Mouse (Mus musculus) heart, embryonic 13.5 days (tissue): Measurements from ENCODE around the gene Trpm8. TPM values are rescaled to one million over a fixed set of nuclear protein-coding genes. Genes with fewer than 3 reads are reported as not detected.

ENCODE experiments used
- ATAC-seq: fragments of 200-750 bp; cut with Nextera tagmentation; 2 replicates; pipeline ENCODE4 v1.8.0; 2017; ENCODE audit warnings: moderate TSS enrichment; ENCODE audit not compliant: insufficient number of reproducible peaks, low FRiP score, low TSS enrichment; ENCODE audit errors: extremely low read depth
- H3K27ac ChIP-seq: fragments of 300-500 bp; sonication (generic); replicated peaks from 2 replicates; pipeline ENCODE4 v1.5.1; 2015; ENCODE audit warnings: moderate library complexity, mild to moderate bottlenecking, inconsistent platforms
- H3K27me3 ChIP-seq: fragments of 300-500 bp; sonication (generic); replicated peaks from 2 replicates; pipeline ENCODE4 v1.6.1; 2015; ENCODE audit warnings: mild to moderate bottlenecking, inconsistent platforms
- H3K36me3 ChIP-seq: fragments of 300-500 bp; sonication (generic); 2 replicates; pipeline ENCODE4 v1.6.1; 2015; ENCODE audit warnings: mild to moderate bottlenecking, inconsistent platforms
- H3K4me1 ChIP-seq: fragments of 300-500 bp; sonication (generic); 2 replicates; pipeline ENCODE4 v1.6.1; 2015; ENCODE audit warnings: inconsistent platforms
- H3K4me2 ChIP-seq: fragments of 300-500 bp; sonication (generic); 2 replicates; pipeline ENCODE4 v1.6.1; 2015; ENCODE audit warnings: inconsistent platforms, mild to moderate bottlenecking, moderate library complexity
- H3K4me3 ChIP-seq: fragments of 300-500 bp; sonication (generic); 2 replicates; pipeline ENCODE4 v1.5.1; 2015; ENCODE audit warnings: moderate library complexity, mild to moderate bottlenecking, inconsistent platforms
- H3K9ac ChIP-seq: fragments of 300-500 bp; sonication (generic); 2 replicates; pipeline ENCODE4 v1.6.1; 2015; ENCODE audit warnings: inconsistent platforms, mild to moderate bottlenecking, moderate library complexity
- H3K9me3 ChIP-seq: fragments of 300-500 bp; sonication (generic); 2 replicates; pipeline ENCODE4 v1.6.1; 2016; ENCODE audit warnings: inconsistent platforms
- WGBS: fragments of 180-500 bp; shearing (Covaris S2); methylation state at CpG from one replicate; pipeline ENCODE4 v1.1.7; 2015; ENCODE audit warnings: mixed read lengths; 5-methylcytosine and 5-hydroxymethylcytosine counted together
- polyA plus RNA-seq: library from polyadenylated mRNA; unstranded; fragments of >200 nt; fragmentation: Nextera tagmentation; extraction: Ambion mirVana; gene quantifications from 2 replicates; pipeline ENCODE4 v1.2.1, GENCODE M21; 2015

Gene Trpm8
- polyA plus RNA-seq, 1 experiment from 2014 or later: 0.03 TPM

DNA sequence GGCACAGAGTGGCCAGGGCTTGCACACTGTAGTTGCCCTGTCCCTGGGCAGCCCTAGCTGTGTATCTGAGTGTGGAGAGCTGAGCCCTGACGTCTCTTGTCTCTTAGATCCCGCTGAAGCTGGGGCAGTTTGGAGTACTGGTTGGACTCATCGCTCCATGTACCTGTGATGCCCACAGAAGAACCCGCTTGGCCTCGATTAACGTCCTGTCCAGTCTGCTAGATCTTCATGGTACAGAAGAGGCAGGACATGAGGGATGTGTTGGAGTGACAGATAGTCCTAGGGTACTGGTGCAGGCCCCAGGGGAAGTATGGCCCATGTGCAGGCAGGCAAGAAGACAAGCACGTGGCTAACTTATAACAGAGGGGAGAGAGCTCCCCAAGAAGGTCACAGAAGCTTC lies 27.9 kb upstream of the Trpm8 start:
- Histone ChIP-seq H3K4me1 (no peaks in the 10 kb centered on the region), H3K9ac (no peak overlapping the region), H3K36me3 (no peaks in the 10 kb centered on the region), H3K27ac (no peak overlapping the region), H3K4me3 (no peak overlapping the region), H3K4me2 (no peak overlapping the region), H3K27me3 (no peaks in the 10 kb centered on the region), H3K9me3 (peaks cover 95% of the 10 kb centered on the region)
- no peak for ATAC-seq
- WGBS: 72% methylated on average over 7 of the region's 7 CpGs

DNA sequence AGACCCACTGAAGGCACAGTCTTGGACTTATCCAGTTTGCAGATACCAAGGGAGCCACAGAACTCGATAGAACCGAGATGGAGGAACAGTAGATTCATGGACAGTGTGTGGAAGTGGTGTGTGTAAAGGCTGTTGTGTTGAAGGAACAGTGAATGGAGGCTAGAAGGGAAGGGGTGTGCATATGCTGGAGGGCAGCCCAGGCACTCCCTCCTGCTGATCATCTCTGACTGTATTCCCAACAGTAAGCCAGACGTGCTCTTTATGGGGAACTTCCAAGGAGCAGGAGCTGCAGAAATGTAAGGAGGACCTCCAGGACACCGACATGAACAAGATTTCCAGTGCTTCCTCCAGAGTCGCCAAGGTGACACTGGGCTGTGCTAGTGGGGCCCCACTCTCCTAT lies 27.4 kb upstream of the Trpm8 start:
- H3K27ac ChIP-seq: no peak overlapping the region

DNA sequence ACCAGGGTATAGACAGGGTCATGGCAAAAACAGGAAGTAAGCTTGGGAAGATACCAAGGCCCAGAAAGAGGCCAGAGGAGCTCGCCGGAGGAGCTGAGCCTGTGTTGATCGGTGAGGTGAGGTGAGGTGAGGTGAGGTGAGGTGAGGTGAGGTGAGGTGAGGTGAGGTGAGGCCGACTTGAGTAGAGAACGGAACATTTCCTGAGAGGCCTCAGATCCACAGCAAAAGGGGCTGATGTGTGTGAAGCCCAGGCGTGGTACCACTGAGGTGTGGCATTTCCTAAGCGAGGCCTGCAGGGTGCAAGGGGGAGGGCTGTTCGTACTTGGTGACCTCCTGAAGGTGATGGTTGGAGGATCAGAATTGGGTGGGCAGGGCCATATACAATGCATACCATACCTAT lies 24.4 kb upstream of the Trpm8 start:
- Histone ChIP-seq H3K4me1 (no peaks in the 10 kb centered on the region), H3K4me3 (no peak overlapping the region), H3K27me3 (no peaks in the 10 kb centered on the region), H3K9me3 (peaks cover 93% of the 10 kb centered on the region), H3K9ac (no peak overlapping the region), H3K4me2 (no peak overlapping the region), H3K36me3 (no peaks in the 10 kb centered on the region), H3K27ac (no peak overlapping the region)
- 66% methylated on average over 8 of the region's 8 CpGs for WGBS
- no peak for ATAC-seq

More for the DNA sequence above, 27.4 kb upstream of the Trpm8 start:
- 70% methylated on average over 5 of the region's 5 CpGs for WGBS
- Histone ChIP-seq H3K4me3 (no peak overlapping the region), H3K9ac (no peak overlapping the region), H3K4me2 (no peak overlapping the region), H3K9me3 (peaks cover 95% of the 10 kb centered on the region), H3K4me1 (no peaks in the 10 kb centered on the region), H3K27me3 (no peaks in the 10 kb centered on the region), H3K36me3 (no peaks in the 10 kb centered on the region)
- ATAC-seq: no peak

DNA sequence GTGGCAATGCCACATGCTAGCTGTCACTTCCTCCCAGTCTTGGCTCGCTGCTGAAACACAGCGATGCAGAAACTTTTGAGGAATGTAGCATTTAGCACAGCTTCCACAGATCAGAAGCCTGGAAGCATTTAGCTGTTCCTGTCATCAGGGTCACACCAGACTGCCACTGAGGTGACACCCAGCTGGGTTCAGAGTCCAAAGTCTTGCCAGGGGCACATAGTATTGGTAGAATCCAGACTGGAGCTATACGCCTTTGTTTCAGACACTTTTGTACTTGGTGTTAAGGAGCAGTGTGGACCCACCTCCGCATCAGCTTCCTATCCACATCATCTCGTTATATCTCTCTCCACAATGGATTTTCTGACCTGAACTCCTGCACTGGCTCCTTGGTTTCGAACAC lies 23.9 kb upstream of the Trpm8 start:
- Histone ChIP-seq H3K27ac (no peak overlapping the region), H3K4me1 (no peaks in the 10 kb centered on the region), H3K4me3 (no peak overlapping the region), H3K36me3 (no peaks in the 10 kb centered on the region), H3K27me3 (no peaks in the 10 kb centered on the region), H3K9ac (no peak overlapping the region), H3K9me3 (peaks cover 89% of the 10 kb centered on the region), H3K4me2 (no peak overlapping the region)
- ATAC-seq: no peak
- 59% methylated on average over 6 of the region's 6 CpGs for WGBS

DNA sequence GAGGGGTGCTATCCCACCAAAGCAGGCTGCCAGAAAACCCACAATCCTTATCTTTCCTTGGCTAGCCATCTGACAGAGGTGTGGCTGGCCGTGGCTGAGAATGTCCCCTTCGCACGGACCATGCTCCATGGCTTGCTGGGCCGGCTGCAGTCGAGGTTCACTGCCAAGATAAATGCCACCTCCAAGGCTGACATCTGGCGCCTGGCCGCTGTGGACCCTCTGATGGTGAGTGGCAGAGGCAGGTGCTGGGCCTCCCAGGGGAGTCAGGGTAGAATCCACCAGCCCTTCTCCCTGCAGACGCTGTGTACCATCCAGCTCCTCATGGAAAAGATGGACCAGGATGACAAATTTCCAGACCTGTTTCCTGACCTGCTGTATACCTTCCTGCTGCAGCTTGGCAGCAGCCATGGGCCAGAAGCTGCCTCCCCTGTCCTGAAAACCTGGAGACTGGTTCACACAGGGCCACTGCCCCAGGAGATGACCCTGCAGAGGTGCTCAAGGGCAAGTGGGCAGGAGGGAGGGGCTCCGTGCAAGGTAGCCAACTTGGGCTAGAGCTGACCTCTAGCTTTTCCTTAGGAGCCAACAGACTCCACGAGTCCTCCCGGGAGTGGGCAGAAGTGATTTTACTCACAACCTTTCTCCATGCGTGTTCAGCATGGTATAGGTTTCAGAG lies 22.5 kb upstream of the Trpm8 start:
- WGBS: 75% methylated on average over 12 of the region's 12 CpGs
- H3K9me3 ChIP-seq: peaks cover 75% of the 10 kb centered on the region

DNA sequence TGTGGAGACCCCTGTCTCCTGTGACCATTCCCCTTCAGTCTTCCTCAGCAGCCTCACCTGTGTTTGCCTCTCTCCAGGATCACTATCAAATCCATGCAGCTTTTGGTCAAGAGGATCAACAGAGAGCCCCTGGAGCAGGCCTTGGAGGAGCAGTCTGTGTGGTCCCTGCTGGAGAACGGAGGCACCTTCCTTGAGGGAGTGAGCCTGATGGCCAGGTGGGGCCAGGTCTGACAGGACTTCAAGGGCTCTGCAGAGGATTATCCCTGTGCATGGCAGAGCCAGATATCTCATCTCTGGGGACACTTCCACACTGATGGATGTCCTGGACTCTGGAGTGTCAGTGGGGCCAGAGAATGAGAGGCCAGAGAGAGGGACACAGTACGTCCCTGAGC lies 22.0 kb upstream of the Trpm8 start:
- H3K9me3 ChIP-seq: peaks cover 69% of the 10 kb centered on the region
- no peak overlapping the region for H3K4me2 ChIP-seq
- no peak overlapping the region for H3K9ac ChIP-seq
- WGBS: 55% methylated on average over 2 of the region's 2 CpGs
- no peak for ATAC-seq
- no peak overlapping the region for H3K4me3 ChIP-seq
- no peaks in the 10 kb centered on the region for H3K27me3 ChIP-seq
- H3K36me3 ChIP-seq: peaks cover 12% of the 10 kb centered on the region
- H3K27ac ChIP-seq: no peak overlapping the region
- H3K4me1 ChIP-seq: peaks cover 17% of the 10 kb centered on the region

More for the DNA sequence above, 22.5 kb upstream of the Trpm8 start:
- Histone ChIP-seq H3K9ac (no peak overlapping the region), H3K4me2 (no peak overlapping the region), H3K36me3 (peaks cover 7% of the 10 kb centered on the region), H3K27me3 (no peaks in the 10 kb centered on the region), H3K4me3 (no peak overlapping the region), H3K27ac (no peak overlapping the region), H3K4me1 (peaks cover 12% of the 10 kb centered on the region)
- ATAC-seq: no peak

DNA sequence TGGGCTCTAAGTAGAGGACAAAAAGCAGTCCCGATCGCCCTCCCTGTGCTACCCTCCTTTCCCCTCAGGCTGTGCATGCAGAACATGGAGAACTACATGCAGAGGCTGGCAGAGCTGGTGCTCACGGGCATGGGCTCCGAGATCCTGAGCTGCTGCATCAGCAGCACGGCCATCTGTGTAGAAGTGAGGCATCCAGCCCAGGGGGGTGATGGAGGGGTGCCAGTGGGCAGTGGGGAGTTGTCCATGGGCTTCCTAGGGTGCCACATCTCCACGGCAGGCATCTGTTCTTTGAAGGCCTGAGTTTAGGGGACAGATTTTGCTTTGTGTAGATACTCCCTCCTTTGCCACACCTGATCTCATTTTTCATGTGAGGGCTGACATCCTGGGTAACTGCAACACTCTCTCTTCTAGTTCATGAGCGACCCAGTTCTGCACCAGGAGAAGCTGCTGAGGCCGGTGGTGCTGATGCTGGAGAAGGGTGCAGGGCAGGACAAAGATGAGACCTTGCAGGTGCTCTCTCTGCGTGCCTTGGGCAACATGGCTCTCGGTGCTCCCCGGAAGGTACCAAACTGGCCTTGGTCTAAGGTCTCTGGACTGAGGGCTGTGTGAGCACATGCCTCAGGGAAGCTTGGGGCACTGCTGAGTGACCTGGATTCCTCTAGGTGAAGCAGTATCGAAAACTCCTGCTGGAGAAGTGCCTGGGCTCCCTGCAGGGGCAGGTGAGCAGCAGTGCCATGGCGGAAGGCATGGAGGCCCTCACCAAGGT lies 21.3 kb upstream of the Trpm8 start:
- no peak overlapping the region for H3K27ac ChIP-seq
- H3K36me3 ChIP-seq: peaks cover 19% of the 10 kb centered on the region
- no peak overlapping the region for H3K4me3 ChIP-seq
- peaks cover 62% of the 10 kb centered on the region for H3K9me3 ChIP-seq
- H3K9ac ChIP-seq: no peak overlapping the region
- ATAC-seq: no peak
- H3K4me1 ChIP-seq: peaks cover 17% of the 10 kb centered on the region
- no peak overlapping the region for H3K4me2 ChIP-seq
- H3K27me3 ChIP-seq: no peaks in the 10 kb centered on the region
- WGBS: 72% methylated on average over 13 of the region's 13 CpGs

DNA sequence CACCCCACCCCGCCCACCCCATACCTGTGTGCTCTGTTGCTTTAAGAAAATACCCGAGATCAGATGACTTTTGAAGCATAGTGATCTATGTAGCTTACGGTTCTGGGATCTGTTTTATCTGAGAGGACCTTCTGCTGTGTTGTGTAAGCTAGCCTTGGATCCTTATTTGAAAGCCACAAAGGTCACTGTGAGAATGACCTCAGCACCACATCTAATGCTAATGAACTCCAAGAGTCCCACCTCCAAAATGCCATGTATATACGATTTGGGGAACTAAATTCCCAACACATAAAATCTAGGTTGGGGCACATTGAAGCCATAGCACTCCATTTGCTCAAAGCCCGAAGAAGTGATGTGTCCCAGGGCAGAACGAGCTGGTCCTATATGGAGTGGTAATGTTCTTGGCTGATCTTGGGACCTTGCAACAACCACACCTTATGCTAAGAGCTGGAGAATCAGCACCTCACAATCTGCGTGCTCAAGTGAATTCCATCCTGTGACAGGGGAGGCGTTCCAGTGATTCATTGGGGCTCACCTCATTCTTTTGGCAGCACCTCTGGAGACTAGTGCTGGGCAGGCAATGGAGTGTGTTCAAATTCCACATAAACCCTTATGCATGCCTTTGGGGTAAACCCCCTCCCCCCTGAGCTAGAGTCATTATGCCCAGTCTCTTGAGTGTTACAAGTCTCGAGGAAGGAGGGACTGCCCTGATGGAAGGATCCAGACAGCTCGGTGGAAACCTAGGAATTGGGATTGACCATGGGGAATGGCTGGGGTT lies 20.4 kb upstream of the Trpm8 start:
- ATAC-seq: no peak
- Histone ChIP-seq H3K27me3 (no peaks in the 10 kb centered on the region), H3K4me1 (peaks cover 21% of the 10 kb centered on the region), H3K9ac (no peak overlapping the region), H3K4me2 (no peak overlapping the region), H3K9me3 (peaks cover 56% of the 10 kb centered on the region), H3K36me3 (peaks cover 28% of the 10 kb centered on the region), H3K27ac (no peak overlapping the region), H3K4me3 (no peak overlapping the region)
- WGBS: 68% methylated on average over 10 of the region's 10 CpGs

DNA sequence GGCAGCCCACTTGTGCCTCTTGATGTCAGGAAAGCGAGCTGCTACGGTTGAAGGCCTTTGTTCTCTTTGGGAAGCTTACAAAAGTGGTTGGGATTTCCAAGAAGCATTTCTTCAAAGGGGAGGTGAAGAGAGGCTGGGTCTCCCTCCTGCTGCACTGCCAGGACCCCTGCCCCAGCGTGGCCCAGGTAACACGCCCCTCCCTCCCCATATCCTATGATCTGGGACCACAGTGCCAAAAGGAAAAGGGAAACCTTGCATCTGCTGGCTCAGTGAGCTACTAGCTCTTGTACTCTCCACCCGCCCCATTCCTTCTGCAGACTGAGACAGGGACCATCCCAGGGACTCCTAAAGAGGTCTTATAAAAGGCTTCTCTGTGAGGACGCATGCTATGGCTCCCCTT lies 19.8 kb upstream of the Trpm8 start:
- H3K9ac ChIP-seq: no peak overlapping the region
- H3K4me3 ChIP-seq: no peak overlapping the region
- peaks cover 34% of the 10 kb centered on the region for H3K36me3 ChIP-seq
- 73% methylated on average over 6 of the region's 6 CpGs for WGBS
- ATAC-seq: no peak
- no peaks in the 10 kb centered on the region for H3K27me3 ChIP-seq
- no peak overlapping the region for H3K4me2 ChIP-seq
- H3K4me1 ChIP-seq: peaks cover 27% of the 10 kb centered on the region
- no peak overlapping the region for H3K27ac ChIP-seq
- H3K9me3 ChIP-seq: peaks cover 50% of the 10 kb centered on the region

DNA sequence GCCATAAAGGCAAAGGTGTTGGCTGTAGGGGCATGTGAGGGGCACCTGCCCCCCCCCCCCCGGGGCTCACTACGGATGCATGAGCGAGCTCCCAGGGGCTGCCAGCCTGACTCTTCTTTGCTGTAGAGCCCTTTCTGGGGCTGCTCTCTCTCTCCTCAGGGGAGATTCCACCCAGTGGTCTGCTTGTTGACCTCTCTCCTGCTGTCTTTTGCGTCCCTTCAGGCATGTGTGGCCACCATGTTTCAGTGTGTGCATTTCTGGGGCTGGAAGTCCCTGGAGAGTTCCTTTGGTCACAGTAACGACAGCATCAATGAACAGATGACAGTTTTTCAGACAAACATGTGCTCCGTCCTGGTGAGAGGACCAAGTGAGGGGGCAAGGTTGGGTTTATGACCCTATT lies 19.1 kb upstream of the Trpm8 start:
- no peak overlapping the region for H3K4me2 ChIP-seq
- no peak overlapping the region for H3K9ac ChIP-seq
- no peaks in the 10 kb centered on the region for H3K27me3 ChIP-seq
- peaks cover 30% of the 10 kb centered on the region for H3K4me1 ChIP-seq
- peaks cover 43% of the 10 kb centered on the region for H3K9me3 ChIP-seq
- H3K36me3 ChIP-seq: peaks cover 41% of the 10 kb centered on the region
- ATAC-seq: no peak
- WGBS: 64% methylated on average over 6 of the region's 6 CpGs
- no peak overlapping the region for H3K4me3 ChIP-seq
- H3K27ac ChIP-seq: no peak overlapping the region

DNA sequence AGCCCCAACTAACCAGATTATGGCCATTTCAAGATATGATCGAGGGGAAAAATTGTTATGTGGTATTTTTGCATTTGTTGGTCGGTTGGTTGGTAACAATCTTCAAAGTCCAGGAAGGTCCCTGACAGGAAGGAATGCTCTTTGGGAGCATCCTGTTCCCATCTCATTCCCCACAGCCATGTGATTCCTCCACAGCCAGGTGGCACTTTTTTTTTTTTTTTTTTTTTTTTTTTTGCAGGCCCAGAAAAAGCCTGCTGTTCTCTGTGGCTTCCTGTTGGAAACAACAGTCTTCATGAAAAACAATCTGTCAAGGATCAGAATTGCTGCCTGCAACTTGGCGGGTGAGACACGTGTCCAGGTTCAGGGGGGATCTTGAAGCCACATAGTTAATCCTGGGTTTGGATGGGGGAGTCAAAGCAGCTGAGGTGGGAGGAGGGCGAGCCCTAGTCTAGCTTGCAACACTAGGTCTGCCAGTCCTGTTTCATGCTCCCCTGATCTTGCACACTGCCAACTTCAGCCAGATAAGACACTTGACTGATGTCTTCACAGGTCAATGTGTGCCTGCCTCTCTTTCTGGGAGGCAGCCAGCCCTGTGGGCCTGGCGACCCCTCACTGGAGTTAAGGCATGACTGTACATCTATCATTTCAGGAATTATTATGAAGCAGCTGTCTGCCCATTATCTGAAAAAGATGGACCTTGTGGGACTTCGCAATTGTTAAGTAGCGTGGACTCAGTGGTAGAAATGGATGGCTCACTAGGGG lies 18.4 kb upstream of the Trpm8 start:
- Histone ChIP-seq H3K27me3 (no peaks in the 10 kb centered on the region), H3K36me3 (peaks cover 48% of the 10 kb centered on the region), H3K9me3 (peaks cover 36% of the 10 kb centered on the region), H3K27ac (no peak overlapping the region; the same call in 1 of the 2 replicates), H3K4me2 (no peak overlapping the region), H3K4me3 (no peak overlapping the region), H3K9ac (peak overlapping the region; percentile 0; the same call in 1 of the 2 replicates), H3K4me1 (peaks cover 30% of the 10 kb centered on the region)
- no peak for ATAC-seq
- 60% methylated on average over 8 of the region's 8 CpGs for WGBS
